Mouse (Mus musculus) gastrocnemius, adult 8-10 months (tissue): ENCODE measurements around the gene Gm45716. TPM values are rescaled to one million over a fixed set of nuclear protein-coding genes. Genes with fewer than 3 reads are reported as not detected.

ENCODE experiments used
- DNase-seq, 2 experiments: peaks; one replicate each; pipeline ENCODE4 v3.0.0; 2022; ENCODE audit warnings: low spot score in 2 of 2
- total RNA-seq, 4 experiments: library from RNA; stranded (reverse); gene quantifications; 2 replicates each; pipeline ENCODE4 v1.2.4; 2022

Gm45716 gene
- total RNA-seq, 4 experiments from 2014 or later = 1.7 to 3.3 (median 2.4) TPM

DNA sequence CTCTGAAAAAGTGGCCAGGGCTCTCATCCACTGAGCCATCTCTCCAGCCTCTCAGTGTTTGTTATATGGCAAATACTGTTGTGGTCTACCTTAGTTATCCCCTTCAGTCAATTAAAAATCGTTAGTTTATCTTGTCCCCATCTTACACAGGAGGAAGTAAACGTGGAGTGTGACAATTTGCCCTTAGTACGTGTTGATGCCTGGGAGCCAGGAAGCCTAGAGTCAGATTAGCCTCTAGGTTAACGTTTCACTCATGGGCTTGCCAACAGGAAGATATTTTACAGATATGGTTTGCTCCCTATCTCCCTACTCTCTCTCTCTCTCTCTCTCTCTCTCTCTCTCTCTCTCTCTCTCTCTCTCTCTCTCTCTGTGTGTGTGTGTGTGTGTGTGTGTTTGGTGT lies 95.7 kb downstream of the Gm45716 start:
- DNase-seq = no peak

- DNase-seq = no peak
These were observed 96.1 kb downstream of the Gm45716 start for GRCm38 (mm10) chr11:90283601-90284000.

DNA sequence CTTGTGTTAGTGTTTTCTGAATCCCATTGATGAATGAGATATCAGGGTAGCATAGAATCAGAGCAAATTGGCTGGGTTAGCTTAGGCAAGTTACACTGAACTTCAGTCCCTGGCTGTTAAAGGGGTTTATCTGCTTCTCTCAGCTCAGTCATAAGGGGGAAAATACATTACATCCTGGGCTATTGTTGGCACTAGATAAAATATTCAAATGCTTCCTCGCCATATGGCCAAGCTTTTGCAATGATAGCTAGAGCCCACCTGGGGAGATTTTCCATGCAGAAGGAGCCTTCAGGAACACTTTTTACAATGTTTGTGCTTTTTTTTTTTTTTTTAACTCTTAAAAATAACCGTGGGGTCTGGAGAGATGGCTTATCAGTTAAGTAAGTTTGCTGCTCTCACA lies 96.6 kb downstream of the Gm45716 start:
- DNase-seq = no peak

GRCm38 (mm10) chr11:90284623-90285022 lies 97.1 kb downstream of the Gm45716 start:
- DNase-seq = no peak

GRCm38 (mm10) chr11:90286550-90287154 lies 99.2 kb downstream of the Gm45716 start:
- DNase-seq = no peak

GRCm38 (mm10) chr11:90291156-90291555 lies 103.7 kb downstream of the Gm45716 start:
- no peak for DNase-seq

GRCm38 (mm10) chr11:90292766-90293165 lies 105.3 kb downstream of the Gm45716 start:
- DNase-seq = no peak

DNA sequence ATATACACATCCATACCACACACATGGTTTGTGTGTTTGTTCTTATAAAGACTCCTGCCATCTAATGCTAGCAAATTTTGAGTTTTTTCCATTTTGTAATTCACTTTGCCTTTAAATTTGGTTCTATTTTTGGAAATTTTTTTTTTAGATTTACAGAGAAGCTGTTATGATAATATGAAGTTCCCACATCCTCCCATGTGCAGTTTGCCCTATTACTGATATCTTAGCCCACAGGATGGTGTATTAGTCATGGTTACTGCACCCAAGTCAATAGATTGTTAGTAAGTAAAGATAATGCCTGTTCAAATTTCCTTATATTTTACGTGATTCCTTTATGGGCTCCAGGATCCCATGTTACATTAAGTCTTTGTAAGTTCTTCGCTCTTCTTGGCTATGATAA lies 107.1 kb downstream of the Gm45716 start:
- no peak for DNase-seq

Other genes starting within 250 kb of the Gm45716 start
- 1 to 10 TPM; 3.1 to 4.5 (median 4.3) TPM for gene Pctp, start 184.8 kb upstream of the Gm45716 start, total RNA-seq
- gene Tmem100, start 157.3 kb upstream of the Gm45716 start, total RNA-seq = 10 to 100 TPM in 2 of 4 experiments, 1 to 10 TPM in 2; 9.1 to 24.0 (median 11.7) TPM
- 10 to 100 TPM in 2 of 4 experiments, 1 to 10 TPM in 2; 9.3 to 20.4 (median 12.4) TPM for gene Mmd, start 61.8 kb downstream of the Gm45716 start, total RNA-seq
- 10 to 100 TPM in 2 of 4 experiments, 1 to 10 TPM in 2; 8.4 to 14.1 (median 10.2) TPM for gene Hlf, start 203.2 kb downstream of the Gm45716 start, total RNA-seq